Mouse (Mus musculus): ENCODE results near the gene Tbc1d20.

The Tbc1d20 gene

DNA sequence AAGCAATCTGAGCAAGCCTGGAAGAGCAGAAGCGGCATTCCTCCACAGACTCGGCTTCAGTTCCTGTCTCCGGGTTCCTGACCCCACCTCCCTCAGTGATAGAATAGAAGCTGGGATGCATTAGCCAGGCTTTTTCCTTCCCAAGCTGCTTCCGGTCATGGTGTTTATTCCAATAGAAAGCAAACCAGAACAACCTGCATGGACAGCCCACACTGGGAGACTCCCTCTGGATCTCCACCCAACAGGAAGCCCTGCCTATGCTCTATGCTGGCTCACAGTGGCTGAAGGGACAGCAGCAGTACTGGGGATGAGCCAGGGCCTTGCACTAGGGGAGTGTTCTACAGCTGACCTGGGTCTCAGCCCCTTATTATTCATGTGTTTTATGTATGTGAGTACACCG is 34.4 kb downstream of the Tbc1d20 start:
- no peak for DNase-seq

DNA sequence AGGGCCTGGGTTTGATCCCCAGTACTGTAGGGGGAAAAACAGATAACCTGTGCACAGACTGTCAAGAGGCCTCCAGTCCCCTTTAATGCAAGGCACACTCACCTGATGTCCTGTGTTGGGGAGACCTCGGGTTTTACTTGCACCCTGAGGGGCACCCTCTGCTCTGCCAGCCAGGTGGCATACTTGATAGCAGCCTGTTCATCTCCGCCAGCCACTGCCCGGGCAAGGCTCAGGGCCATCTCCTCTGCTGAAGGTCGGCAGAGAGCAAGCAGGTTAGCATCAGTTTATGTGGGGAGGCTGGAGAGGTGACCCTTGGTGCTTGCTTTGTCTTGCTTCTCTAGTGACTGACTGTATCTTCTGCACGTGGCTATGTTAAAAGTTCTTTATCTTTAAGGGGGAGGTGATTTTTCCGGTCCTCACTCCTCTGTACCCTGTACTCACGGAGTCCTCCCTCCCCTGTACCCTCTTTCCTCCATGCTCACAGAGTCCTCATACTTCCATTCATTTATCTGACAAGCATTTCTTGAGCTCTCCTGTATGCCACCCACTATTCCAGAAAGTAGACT is 37.3 kb downstream of the Tbc1d20 start:
- no peak for DNase-seq

DNA sequence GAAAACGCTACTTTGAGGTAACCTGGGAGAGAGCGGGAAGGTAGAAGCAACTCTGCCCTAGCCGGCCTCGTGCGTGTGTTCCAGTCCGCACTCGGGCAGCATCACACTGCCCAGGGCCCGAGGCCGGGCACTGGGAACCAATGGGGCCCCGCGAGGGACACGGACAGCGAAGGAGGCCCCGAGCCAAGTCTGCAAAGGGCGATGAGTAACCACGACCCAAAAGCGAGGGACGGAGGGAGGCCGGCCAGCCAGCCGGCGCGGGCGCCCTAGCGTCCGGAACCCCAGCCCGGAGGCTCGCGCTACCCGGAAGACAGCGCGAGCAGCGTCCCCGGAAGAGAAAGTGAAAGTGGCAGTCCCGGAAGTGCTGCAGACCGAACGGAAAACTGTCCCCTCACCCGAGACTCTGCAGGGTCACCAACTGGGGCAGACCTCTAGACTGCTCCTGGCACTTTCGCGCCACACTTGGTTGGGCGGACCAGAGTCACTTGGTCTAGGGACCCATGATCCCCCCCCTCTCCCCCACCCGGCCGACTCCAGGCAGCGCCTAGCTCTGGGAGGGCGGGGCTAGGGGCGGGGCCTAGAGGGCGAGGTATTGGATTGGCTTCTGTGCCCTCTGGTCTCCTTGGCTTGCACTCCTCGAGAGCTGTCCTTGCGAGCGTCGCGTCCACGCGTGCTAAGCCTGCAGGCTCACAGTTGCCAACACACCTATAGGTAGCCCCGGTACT is 38.6 kb downstream of the Tbc1d20 start, which contains the start of gene Rbck1:
Gene Rbck1 (minus strand): TSS at position 553 of the 725 bp plus-strand sequence.
- DNase-seq, result peak; percentile 87

DNA sequence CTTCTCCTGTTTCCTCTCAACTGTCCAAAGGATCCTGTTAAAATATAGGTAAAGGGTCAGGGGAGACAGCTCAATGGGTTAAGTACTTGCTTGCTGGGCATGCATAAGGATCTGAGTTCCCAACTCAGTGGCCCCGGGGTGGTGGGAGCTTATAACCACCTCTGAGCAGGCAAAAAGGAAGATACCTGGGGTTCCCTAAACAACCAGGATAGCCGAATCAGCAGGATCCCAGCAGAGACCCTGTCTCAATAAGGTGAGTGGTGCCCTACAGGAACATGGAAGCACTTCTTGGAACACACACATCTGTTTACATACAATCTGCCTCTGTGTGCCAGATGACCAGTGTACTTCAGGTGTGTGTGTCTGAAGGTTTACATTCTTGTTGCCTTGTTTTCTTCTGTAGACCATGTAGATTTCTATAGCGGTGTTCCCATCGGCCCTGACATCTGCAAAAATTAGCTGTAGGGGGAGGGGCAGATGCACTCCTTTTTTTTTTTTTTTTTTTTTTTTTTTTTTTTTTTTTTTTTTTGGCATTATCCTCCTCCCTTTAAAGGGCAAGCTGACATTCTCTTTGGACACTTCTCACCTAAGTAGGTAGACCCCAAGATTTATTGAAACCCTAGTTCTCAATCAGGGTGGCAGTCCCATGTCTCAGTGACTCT is 39.8 kb downstream of the Tbc1d20 start:
- DNase-seq, result no peak

DNA sequence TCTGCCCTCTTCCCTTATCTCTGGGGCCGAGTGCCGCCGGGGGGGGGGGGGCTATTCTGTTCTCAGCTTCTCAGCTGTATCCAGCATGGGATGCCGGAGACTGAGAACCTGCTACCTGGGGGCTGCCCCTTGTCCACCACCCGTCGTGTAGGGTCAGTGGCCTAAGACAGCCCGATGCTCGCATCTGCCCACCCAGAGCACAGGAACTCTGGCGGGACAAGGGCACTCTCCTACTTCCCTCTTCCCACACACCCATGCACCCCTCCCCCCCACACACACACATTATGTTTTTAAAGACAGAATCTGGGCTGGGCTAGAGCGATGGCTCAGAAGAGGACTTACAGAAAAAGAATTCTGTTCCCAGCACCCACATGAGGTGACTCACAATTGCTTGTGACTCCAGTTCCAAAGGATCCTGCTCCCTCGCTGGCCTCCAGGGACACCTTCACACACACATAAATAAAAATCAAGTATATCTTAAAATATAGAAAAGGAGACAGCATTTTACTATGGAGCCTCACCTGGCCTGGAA is 41.7 kb downstream of the Tbc1d20 start:
- DNase-seq, result no peak

DNA sequence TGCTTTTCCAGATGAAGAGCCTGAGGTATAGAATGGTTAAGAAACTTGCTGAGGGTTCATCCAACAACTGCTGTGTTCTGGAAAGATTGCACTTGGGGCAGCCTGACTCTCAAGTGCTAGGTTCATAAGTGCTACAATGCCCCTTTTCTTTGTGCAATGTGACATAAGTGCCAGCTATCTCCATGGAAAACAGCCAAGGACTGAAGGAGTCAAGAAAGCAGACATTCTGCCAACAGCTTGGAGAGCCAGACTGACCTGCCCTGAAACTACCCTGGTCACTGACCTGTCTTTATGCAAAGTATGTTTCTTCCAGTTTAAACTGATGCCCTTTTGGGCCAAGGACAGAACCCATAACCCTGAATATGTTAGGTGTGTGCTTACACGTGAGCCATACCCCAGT is 43.2 kb downstream of the Tbc1d20 start:
- no peak for DNase-seq

DNA sequence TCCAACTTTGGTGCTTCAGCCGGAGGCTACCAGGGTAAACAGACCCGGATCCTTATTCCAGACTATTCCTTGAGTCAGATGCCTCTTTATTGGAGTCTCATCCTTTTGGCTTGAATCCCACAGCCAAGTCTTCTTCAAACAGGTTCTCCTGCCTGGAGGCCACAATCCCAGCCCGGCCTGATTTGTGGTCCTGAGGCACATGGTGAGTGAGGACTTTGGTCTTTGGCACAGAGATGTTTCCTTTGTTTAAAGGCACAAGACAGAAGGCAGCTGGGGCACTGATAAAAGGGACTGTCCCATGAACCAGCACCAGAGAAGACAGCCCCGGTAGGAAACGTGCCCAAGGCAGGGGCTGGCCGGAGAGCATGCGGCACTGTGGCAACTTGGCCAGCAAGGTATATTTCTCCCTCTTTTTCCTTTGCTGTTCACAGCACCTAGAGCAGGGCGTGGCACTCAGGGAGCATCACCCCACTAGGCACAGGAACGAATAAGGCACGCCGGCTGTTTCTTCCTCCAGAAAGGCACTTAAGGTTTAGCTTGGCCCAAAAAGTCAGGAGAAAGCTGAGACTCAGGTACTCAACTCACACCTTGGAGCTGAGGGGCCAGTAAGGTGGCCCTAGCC is 44.1 kb downstream of the Tbc1d20 start:
- no peak for DNase-seq

DNA sequence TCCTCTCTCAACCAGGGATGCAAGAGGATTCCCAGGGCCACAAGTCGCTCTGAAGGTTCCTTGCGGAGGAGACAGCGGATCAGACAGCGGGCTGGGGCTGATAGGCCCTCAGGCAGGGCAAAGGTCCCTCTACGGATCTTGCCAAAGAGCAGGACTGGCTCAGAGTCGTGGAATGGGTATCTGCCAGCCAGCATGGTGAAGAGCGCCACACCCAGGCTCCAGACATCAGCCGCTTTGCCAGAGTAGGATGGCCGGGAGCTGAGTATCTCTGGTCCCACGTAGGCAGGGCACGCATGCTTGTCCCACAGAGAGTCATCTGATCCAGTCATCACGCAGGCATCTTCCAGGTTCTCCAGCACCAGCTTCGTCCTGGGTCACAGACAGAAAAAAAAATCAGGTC is 44.7 kb downstream of the Tbc1d20 start:
- no peak for DNase-seq

DNA sequence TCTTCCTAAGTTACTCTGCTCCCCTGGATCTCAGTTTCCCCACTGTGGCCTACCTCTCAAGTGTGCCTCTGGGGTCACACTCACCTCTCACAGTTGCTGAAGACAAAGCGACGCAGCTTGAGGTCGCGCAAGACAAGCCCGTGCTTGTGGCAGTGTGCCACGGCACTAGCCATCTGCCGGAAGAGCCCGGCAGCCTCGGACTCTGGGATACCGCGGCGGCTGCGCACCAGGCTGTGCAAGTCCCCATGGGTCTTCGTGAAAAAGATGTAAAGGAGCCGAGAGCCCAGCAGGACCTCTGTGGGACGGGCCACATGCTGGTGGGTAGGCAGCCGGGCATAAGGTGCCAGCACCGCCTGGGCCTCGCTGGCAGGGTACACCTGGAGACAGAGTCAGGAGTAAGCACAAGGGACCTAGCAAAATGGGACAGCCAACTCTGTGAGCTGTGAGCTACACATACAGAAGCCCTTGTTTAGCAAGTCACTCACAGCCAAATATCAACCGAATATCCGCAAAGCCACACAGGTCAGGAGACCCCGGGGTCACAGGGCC is 46.1 kb downstream of the Tbc1d20 start:
- no peak for DNase-seq

DNA sequence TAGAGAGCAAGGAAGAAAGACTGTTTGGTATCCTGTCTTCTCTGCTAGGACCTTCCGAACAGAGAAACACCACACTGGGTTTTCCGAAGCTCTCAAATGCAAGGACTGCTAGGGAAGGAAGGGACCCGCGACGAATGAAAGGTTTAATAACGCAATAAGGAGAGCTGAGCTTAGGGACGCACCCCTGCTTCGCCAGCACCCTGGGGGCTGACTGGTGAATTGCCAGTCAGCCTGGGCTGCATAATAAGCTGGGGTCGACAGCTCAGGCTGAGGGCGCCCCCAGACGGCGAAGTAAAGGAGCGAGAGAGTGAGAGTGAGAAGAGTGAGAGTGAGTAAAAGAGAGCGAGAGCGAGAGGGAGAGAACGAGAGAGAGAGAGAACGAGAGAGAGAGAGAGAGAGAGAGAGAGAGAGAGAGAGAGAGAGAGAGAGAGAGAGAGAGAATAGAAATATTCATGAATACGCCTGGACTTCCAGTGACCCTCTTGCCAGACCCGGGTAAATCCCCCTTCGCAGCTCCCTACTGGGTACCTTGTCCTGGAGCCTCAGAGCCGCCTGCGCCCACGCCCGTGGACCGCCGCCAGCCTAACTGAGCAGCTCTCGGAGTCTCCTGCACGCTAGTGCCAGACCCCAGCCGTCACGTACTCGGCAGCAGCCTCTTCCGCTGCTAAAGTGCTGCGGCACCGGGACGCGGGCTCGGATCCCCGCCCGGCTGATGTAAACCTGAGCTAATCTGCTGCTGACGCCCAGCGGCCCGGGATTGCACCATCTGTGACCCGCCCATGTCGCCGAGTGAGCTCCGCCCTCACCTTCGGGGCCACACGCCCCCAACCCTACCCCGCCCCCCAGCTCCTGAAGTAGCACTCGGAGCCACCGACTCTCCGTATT is 49.9 kb downstream of the Tbc1d20 start, which contains the start of gene Trib3:
Gene Trib3 (minus strand): TSS at position 704 of the 885 bp plus-strand sequence.
- peak; percentile 91 for DNase-seq

DNA sequence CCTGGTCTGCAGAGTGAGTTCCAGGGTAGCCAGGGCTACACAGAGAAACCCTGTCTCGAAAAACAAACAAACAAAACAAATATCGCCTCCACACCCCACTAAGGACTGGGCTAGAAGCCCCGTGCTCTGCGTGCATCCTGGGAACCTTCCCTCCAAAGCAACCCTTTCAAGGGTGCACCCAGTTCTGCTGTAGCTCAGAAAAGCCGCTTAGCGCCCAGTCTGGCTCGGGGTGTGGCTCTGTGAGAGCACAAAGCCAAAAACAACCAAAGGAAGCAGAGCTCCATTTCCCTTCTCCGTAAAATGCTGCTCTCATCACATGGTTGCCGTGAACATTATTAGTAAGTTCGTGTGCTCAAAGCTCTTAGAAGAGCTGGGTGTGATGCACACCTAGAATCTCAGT is 50.7 kb downstream of the Tbc1d20 start:
- peak; percentile 42 for DNase-seq

DNA sequence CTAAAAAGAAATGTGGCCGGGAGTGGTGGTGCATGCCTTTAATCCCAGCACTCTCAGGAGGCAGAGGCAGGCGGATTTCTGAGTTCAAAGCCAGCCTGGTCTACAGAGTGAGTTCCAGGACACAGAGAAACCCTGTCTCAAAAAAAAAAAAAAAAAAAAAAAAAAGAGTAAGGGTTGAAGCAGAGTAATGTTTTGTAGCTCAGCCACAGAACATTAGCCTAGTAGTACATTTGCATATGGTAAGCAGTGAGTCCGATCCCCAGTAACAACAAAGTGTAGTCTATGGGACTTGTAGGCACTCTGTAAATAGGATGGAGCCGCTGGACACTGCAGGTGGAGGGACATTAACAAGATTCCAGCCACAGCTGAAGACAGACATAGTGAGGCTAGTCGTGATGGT is 51.3 kb downstream of the Tbc1d20 start:
- no peak for DNase-seq

DNA sequence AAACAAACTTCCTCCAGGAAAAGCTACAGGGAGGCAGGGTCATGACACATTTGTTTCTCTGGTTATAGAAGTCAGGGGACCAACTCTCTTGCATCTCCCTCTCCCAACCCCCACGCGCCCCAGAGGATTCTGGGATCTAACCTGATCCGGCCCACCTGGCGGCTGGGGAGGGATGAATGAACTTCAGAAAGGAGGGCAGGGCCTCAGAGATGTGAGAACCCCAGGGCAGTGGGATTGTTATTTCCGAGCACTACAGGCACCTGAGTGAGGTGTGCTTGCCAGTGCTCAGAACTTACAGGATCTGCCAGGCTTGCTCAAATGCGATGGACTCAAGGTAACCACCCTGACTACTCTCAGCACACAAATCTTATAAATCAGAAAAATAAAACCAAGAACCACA is 51.8 kb downstream of the Tbc1d20 start:
- no peak for DNase-seq

DNA sequence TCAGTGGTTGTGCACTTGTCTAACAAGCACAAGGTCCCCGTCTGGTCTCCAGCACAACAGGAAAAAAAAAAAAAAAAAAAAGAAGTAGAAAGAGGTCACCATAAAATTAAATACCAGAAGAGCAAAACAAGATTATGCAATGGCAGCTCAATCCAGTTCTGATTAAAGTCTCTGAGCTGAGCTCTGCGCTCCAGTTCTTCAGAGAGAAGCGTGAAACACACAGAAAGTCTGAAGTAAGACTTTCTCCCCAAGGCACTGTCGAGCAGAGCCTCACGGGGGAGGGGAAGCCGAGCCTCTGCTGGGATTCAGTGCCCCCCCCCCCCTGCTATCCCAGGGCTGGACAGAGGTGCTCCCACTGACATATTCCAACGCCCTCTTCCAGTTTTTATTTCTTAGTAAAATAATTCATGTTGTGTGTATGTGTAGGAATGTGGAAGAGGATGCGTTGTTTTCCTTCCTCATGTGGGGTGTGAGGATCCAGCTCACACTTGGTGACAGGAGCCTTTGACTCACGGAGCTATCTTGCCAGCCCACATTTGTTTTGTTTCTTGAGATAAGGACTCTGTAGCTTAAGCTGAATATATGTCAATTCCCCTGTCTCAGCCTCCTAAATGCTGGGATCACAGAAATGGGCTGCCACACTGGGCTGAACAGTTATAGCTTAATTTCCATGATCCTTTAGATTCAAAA is 53.3 kb downstream of the Tbc1d20 start:
- no peak for DNase-seq

DNA sequence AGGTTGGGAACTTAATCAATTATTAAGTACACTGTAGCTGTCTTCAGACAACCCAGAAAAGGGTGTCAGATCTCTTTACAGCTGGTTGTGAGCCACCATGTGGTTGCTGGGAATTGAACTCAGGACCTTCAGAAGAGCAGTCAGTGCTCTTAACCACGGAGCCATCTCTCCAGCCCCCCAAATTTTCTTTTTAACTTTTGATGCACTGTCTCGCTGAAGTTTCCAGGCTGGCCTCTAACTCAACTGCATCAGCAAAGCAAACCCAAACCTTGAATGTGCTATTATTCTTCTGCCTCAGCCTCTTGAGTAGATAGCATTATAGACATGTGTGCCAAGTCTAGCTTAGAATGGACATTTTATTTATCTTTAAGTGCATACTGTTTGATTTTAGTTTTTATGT is 54.1 kb downstream of the Tbc1d20 start:
- DNase-seq, result no peak

DNA sequence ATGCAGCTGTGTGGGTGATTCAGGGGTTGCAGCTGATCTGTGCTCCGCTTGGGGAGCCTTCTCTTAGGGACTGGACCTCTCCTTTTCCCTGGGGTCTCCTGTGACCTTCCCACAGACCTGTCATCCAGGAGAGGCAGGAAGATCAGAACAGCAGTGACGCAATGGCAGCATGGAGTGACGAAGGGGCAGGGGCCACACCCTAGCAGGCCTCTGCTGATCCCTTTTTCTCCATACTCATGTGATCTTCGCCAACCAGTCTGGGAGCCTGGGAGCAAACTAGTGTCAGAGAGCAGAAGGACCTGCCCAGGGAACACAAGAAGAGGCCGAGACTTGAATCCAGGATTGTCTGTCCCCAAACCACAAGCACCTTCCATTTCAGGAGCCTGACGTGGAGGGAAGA is 55.6 kb downstream of the Tbc1d20 start:
- no peak for DNase-seq

DNA sequence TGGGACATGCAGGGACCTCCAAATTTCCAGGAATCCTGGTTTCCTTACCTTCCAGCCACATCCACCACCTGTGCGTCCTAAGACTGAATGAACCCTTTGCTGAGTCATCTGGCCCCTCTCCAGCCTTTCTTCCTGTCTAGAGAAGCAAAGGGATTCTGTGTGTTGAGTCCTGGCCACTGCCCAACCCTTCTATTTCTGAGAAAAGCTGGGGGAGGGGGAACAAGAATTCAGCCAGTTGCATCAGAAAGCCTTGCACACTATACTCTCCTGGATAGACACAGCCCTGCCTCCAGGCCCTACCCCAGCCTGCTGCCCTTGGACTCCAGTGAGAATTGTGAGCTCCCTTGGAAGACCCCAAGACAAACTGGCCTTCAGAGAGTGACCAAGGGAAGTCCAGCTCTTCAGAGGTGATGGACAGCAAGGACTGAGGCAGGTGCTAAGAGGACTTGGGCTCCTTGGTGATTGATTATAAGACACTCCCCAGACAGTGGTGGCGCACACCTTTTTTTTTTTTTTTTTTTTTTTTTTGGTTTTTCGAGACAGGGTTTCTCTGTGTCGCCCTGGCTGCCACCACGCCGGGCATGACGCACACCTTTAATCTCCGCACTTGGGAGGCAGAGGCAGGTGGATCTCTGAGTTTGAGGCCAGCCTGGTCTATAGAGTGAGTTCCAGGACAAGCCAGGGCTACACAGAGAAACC is 56.4 kb downstream of the Tbc1d20 start:
- no peak for DNase-seq

DNA sequence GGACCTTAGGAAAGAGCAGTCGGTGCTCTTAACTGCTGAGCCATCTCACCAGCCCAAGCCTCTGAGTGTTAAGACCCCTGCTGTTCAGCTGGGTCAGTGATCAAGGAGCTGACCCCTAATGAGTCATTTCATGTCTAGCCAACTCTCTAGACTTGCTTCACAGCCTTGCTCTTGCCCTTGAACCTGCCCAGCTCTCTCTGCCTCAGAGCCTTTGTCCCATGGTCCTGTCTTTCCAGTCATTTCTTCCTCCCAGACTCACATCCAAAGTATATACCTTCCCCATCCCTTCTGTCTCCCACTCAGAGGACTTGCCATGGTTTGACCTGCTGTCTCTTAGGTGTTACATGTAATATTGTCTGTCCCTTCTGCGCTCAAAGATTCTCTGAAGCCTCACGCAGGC is 63.6 kb downstream of the Tbc1d20 start:
- no peak for DNase-seq

DNA sequence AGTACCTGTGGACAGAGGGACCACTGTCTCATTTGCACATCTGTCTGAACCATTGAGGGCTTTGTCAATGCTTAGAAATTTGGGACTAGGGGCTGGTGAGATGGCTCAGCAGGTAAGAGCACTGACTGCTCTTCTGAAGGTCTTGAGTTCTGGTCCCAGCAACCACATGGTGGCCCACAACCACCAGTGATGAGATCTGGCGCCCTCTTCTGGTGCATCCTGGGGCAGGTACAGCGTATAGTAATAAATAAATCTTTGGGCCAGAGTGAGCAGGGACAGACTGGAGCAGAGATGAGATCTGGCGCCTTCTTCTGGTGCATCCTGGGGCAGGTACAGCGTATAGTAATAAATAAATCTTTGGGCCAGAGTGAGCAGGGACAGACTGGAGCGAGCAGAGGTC is 65.3 kb downstream of the Tbc1d20 start:
- DNase-seq, result peak; percentile 42

DNA sequence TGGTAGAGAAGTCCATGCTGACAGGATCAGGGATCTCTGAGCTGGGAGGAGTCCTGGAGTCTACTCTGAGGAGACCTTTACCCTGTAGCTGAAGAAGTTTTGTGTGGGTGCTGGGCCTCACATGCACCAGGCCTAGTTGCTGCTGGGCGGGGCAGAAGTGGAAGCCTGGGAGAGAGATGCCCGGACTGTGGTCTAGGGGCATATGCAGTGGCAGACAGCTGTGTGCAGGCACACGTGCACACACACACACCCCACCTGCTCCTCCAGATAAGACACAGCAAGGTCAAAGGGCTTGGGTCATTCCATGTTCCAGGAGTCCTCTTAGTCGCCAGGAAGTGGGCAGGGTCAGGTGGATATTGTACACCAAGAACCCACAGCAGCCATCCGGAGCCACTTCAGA is 66.0 kb downstream of the Tbc1d20 start:
- DNase-seq, result peak; percentile 32

DNA sequence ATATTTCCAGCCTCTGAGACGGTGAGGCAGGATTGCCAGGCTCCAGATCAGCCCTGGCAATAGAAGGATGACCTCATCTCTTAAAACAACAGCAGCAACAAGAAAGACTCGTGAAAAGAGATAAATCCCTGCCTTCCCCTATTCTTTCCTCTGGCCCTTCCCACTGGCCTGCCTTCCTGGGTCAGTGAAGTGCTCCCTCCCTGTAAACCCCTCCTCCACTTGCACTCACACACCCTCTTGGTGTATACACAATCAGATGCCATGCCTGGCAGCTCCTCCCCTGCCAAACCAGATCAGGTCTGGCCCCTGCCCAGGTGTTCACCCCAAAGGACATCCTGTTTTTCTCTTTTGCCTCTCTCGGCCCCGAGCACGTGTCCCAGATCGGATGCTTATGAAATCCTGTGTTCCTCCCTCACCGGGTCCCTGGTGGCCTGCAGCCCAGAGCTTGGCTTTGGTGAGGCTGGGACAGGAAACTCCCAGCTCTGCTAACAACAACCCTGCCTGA is 66.7 kb downstream of the Tbc1d20 start:
- peak; percentile 35 for DNase-seq

Data from thymus, postnatal 14 days (tissue).